Mouse (Mus musculus): Measurements from ENCODE around the gene Ralgapa1. TPM values are rescaled to one million over a fixed set of nuclear protein-coding genes. Genes with fewer than 3 reads are reported as not detected.
"Not testable (repeated sequence)": the region's sequence is repeated elsewhere in the genome, so short reads cannot be mapped to it uniquely, and the experiment has no call there.

The Ralgapa1 gene
- polyA plus RNA-seq, 1 experiment from 2014 or later: 13.8 TPM

- Histone ChIP-seq H3K9ac (ENCODE audit: low read depth, low read length) (no peak overlapping the region), H3K27ac (no peak overlapping the region), H3K4me1 (replicated peaks; ENCODE audit: insufficient read depth, low read length) (peaks cover 16% of the 10 kb centered on the region; the same call in 1 of the 2 replicates), H3K4me3 (replicated peaks; ENCODE audit: low read depth, low read length) (peak overlapping the region; percentile 33), H3K9me3 (replicated peaks; ENCODE audit: low read length) (no peaks in the 10 kb centered on the region), H3K36me3 (ENCODE audit: insufficient read depth, low read length) (no peaks in the 10 kb centered on the region), H3K27me3 (ENCODE audit: insufficient read depth, low read length) (peaks cover 34% of the 10 kb centered on the region), H3K4me2 (ENCODE audit: low read length) (peak overlapping the region; percentile 68)
- no peak for ATAC-seq (replicated peaks; ENCODE audit: low FRiP score, low read depth)
- 6% methylated on average over 7 of the region's 7 CpGs for WGBS
- DNase-seq (ENCODE audit: low spot score): no peak
- TF ChIP-seq CTCF (IDR thresholded peaks at IDR 0.05; ENCODE audit: low read depth): no peak
Measured at GRCm38 (mm10) chr12:55598537-55598886, 222.5 kb downstream of the Ralgapa1 start.

GRCm38 (mm10) chr12:55586936-55587335, 234.0 kb downstream of the Ralgapa1 start:
- ATAC-seq (replicated peaks; ENCODE audit: low FRiP score, low read depth); H3K27ac ChIP-seq; H3K4me3 ChIP-seq (replicated peaks; ENCODE audit: low read depth, low read length); H3K9ac ChIP-seq (ENCODE audit: low read depth, low read length); H3K9me3 ChIP-seq (replicated peaks; ENCODE audit: low read length); H3K27me3 ChIP-seq (ENCODE audit: insufficient read depth, low read length); H3K36me3 ChIP-seq (ENCODE audit: insufficient read depth, low read length); H3K4me2 ChIP-seq (ENCODE audit: low read length); H3K4me1 ChIP-seq (replicated peaks; ENCODE audit: insufficient read depth, low read length); DNase-seq (ENCODE audit: low spot score): not testable (repeated sequence)
- 63% methylated on average over 9 of the region's 9 CpGs for WGBS

- H3K4me2 ChIP-seq (ENCODE audit: low read length): no peak overlapping the region
- H3K27me3 ChIP-seq (ENCODE audit: insufficient read depth, low read length): no peaks in the 10 kb centered on the region
- H3K9ac ChIP-seq (ENCODE audit: low read depth, low read length): no peak overlapping the region
- no peak overlapping the region for H3K27ac ChIP-seq
- WGBS: 9% methylated on average over 6 of the region's 6 CpGs
- ATAC-seq (replicated peaks; ENCODE audit: low FRiP score, low read depth): 0 out of 2 replicates have a peak, but pooled peaks have one; percentile 29
- no peaks in the 10 kb centered on the region for H3K9me3 ChIP-seq (replicated peaks; ENCODE audit: low read length)
- DNase-seq (ENCODE audit: low spot score): peak; percentile 5
- H3K4me1 ChIP-seq (replicated peaks; ENCODE audit: insufficient read depth, low read length): no peaks in the 10 kb centered on the region
- no peak overlapping the region for H3K4me3 ChIP-seq (replicated peaks; ENCODE audit: low read depth, low read length)
- no peak for TF ChIP-seq CTCF (IDR thresholded peaks at IDR 0.05; ENCODE audit: low read depth)
- no peaks in the 10 kb centered on the region for H3K36me3 ChIP-seq (ENCODE audit: insufficient read depth, low read length)
Measured at GRCm38 (mm10) chr12:55573794-55574193, 247.2 kb downstream of the Ralgapa1 start.

GRCm38 (mm10) chr12:55573089-55573488, 247.9 kb downstream of the Ralgapa1 start:
- no peak overlapping the region for H3K4me3 ChIP-seq (replicated peaks; ENCODE audit: low read depth, low read length)
- peak; percentile 20; the same call in 1 of the 2 replicates for TF ChIP-seq CTCF (IDR thresholded peaks at IDR 0.05; ENCODE audit: low read depth)
- no peak overlapping the region for H3K9ac ChIP-seq (ENCODE audit: low read depth, low read length)
- H3K27me3 ChIP-seq (ENCODE audit: insufficient read depth, low read length): no peaks in the 10 kb centered on the region
- no peak overlapping the region for H3K4me2 ChIP-seq (ENCODE audit: low read length)
- no peak for ATAC-seq (replicated peaks; ENCODE audit: low FRiP score, low read depth)
- no peak overlapping the region for H3K27ac ChIP-seq
- no peaks in the 10 kb centered on the region for H3K36me3 ChIP-seq (ENCODE audit: insufficient read depth, low read length)
- no peaks in the 10 kb centered on the region for H3K9me3 ChIP-seq (replicated peaks; ENCODE audit: low read length)
- no peak for DNase-seq (ENCODE audit: low spot score)
- H3K4me1 ChIP-seq (replicated peaks; ENCODE audit: insufficient read depth, low read length): no peaks in the 10 kb centered on the region

- WGBS: 68% methylated on average over 10 of the region's 10 CpGs
- H3K4me2 ChIP-seq (ENCODE audit: low read length): no peak overlapping the region
Measured at GRCm38 (mm10) chr12:55571661-55572060, 249.3 kb downstream of the Ralgapa1 start.

GRCm38 (mm10) chr12:55571181-55571580, 249.8 kb downstream of the Ralgapa1 start:
- no peak overlapping the region for H3K27ac ChIP-seq
- no peaks in the 10 kb centered on the region for H3K36me3 ChIP-seq (ENCODE audit: insufficient read depth, low read length)
- ATAC-seq (replicated peaks; ENCODE audit: low FRiP score, low read depth) (no peak), DNase-seq (ENCODE audit: low spot score) (no peak)
- no peaks in the 10 kb centered on the region for H3K4me1 ChIP-seq (replicated peaks; ENCODE audit: insufficient read depth, low read length)
- no peak for TF ChIP-seq CTCF (IDR thresholded peaks at IDR 0.05; ENCODE audit: low read depth)
- H3K9ac ChIP-seq (ENCODE audit: low read depth, low read length): no peak overlapping the region
- no peak overlapping the region for H3K4me2 ChIP-seq (ENCODE audit: low read length)
- H3K9me3 ChIP-seq (replicated peaks; ENCODE audit: low read length): no peaks in the 10 kb centered on the region
- 88% methylated on average over 11 of the region's 11 CpGs for WGBS
- H3K27me3 ChIP-seq (ENCODE audit: insufficient read depth, low read length): no peaks in the 10 kb centered on the region
- H3K4me3 ChIP-seq (replicated peaks; ENCODE audit: low read depth, low read length): no peak overlapping the region

More at GRCm38 (mm10) chr12:55571661-55572060, 249.3 kb downstream of the Ralgapa1 start:
- Histone ChIP-seq H3K9ac (ENCODE audit: low read depth, low read length) (no peak overlapping the region), H3K4me3 (replicated peaks; ENCODE audit: low read depth, low read length) (no peak overlapping the region), H3K27me3 (ENCODE audit: insufficient read depth, low read length) (no peaks in the 10 kb centered on the region), H3K36me3 (ENCODE audit: insufficient read depth, low read length) (no peaks in the 10 kb centered on the region), H3K4me1 (replicated peaks; ENCODE audit: insufficient read depth, low read length) (no peaks in the 10 kb centered on the region), H3K9me3 (replicated peaks; ENCODE audit: low read length) (no peaks in the 10 kb centered on the region), H3K27ac (no peak overlapping the region)
- ATAC-seq (replicated peaks; ENCODE audit: low FRiP score, low read depth) (no peak), DNase-seq (ENCODE audit: low spot score) (no peak)
- TF ChIP-seq CTCF (IDR thresholded peaks at IDR 0.05; ENCODE audit: low read depth): no peak

GRCm38 (mm10) chr12:55570646-55571045, 250.3 kb downstream of the Ralgapa1 start:
- Histone ChIP-seq H3K4me1 (replicated peaks; ENCODE audit: insufficient read depth, low read length) (no peaks in the 10 kb centered on the region), H3K36me3 (ENCODE audit: insufficient read depth, low read length) (no peaks in the 10 kb centered on the region), H3K4me2 (ENCODE audit: low read length) (no peak overlapping the region), H3K9me3 (replicated peaks; ENCODE audit: low read length) (no peaks in the 10 kb centered on the region), H3K9ac (ENCODE audit: low read depth, low read length) (no peak overlapping the region), H3K4me3 (replicated peaks; ENCODE audit: low read depth, low read length) (no peak overlapping the region), H3K27ac (no peak overlapping the region), H3K27me3 (ENCODE audit: insufficient read depth, low read length) (no peaks in the 10 kb centered on the region)
- no peak for TF ChIP-seq CTCF (IDR thresholded peaks at IDR 0.05; ENCODE audit: low read depth)
- ATAC-seq (replicated peaks; ENCODE audit: low FRiP score, low read depth) (no peak), DNase-seq (ENCODE audit: low spot score) (no peak)
- 90% methylated on average over 9 of the region's 9 CpGs for WGBS
